Mouse (Mus musculus): Measurements from ENCODE around the gene Hadhb. TPM values are rescaled to one million over a fixed set of nuclear protein-coding genes. Genes with fewer than 3 reads are reported as not detected.

Hadhb gene
- total and polyA plus RNA-seq, 3 experiments: 69.5 to 118 (median 78.3) TPM

- Histone ChIP-seq H3K27ac (ENCODE audit: insufficient read depth, low read depth) (no peak overlapping the region), H3K4me1 (ENCODE audit: control insufficient read depth in 1 of 2, insufficient read depth in 2 of 2) (peaks cover 2 to 32% of the 10 kb centered on the region in 2 experiments; a peak in 3 of 4 replicates), H3K79me2 (replicated peaks; ENCODE audit: control insufficient read depth, extremely low read depth, insufficient read depth, poor library complexity, severe bottlenecking) (peaks cover 7% of the 10 kb centered on the region; the same call in 1 of the 2 replicates), H3K36me3 (replicated peaks in 1 of 2; ENCODE audit: control insufficient read depth in 1 of 2, insufficient read depth in 1 of 2, low read length in 1 of 2) (peaks cover 23 to 50% of the 10 kb centered on the region in 2 experiments), H3K9ac (ENCODE audit: insufficient read depth, low read depth) (no peak overlapping the region), H3K4me2 (ENCODE audit: insufficient read depth, low read depth, poor library complexity, severe bottlenecking) (no peak overlapping the region), H3K4me3 (replicated peaks in 1 of 3; ENCODE audit: low read depth in 2 of 3, low read length in 2 of 3, poor library complexity in 1 of 3) (no peak overlapping the region), H3K9me3 (replicated peaks; ENCODE audit: low read length) (no peaks in the 10 kb centered on the region), H3K27me3 (replicated peaks) (no peaks in the 10 kb centered on the region)
- dilution Hi-C loops (cut with MboI; ENCODE audit: extremely low pct_ligation_motif_present, extremely low pct_unique_long_range_greater_than_20kb, low sequenced_read_pairs): no loop called here
- DNase-seq (ENCODE audit: extremely low read depth): peak; percentile 18
- in situ Hi-C loops (cut with MboI; ENCODE audit: low pct_ligation_motif_present, low pct_unique_long_range_greater_than_20kb, low sequenced_read_pairs): no loop called here
- TF ChIP-seq HCFC1 (IDR thresholded peaks at IDR 0.05; ENCODE audit: low read depth, low read length) (no peak), ZMIZ1 (IDR thresholded peaks at IDR 0.05; ENCODE audit: low read depth, low read length) (no peak), IRF4 (IDR thresholded peaks at IDR 0.05; ENCODE audit: low read depth, low read length) (no peak), POLR2A (IDR thresholded peaks at IDR 0.05; ENCODE audit: low read depth, low read length) (no peak), MXI1 (IDR thresholded peaks at IDR 0.05; ENCODE audit: low read depth, low read length) (no peak), PAX5 (IDR thresholded peaks at IDR 0.05; ENCODE audit: low read length) (no peak), CHD1 (IDR thresholded peaks at IDR 0.05; ENCODE audit: low read depth, low read length) (no peak), NRF1 (IDR thresholded peaks at IDR 0.05; ENCODE audit: low read depth, low read length) (no peak), USF2 (conservative IDR thresholded peaks at IDR 0.05; ENCODE audit: low read depth, low read length) (no peak), TBP (conservative IDR thresholded peaks at IDR 0.05; ENCODE audit: low read depth, low read length) (no peak), ETS1 (conservative IDR thresholded peaks at IDR 0.05; ENCODE audit: low read depth, low read length) (no peak)
These were observed 6.7 kb upstream of the Hadhb start for GRCm38 (mm10) chr5:30148133-30148920.

- TF ChIP-seq SMC3 (IDR thresholded peaks at IDR 0.05; ENCODE audit: low read depth, low read length): no peak
- no peak for TF ChIP-seq SIN3A (IDR thresholded peaks at IDR 0.05; ENCODE audit: low read length)
These were observed 3.0 kb upstream of the Hadhb start for GRCm38 (mm10) chr5:30152007-30152406.

GRCm38 (mm10) chr5:30152413-30152812, 2.6 kb upstream of the Hadhb start:
- no peak for DNase-seq (ENCODE audit: extremely low read depth)
- H3K9ac ChIP-seq (ENCODE audit: insufficient read depth, low read depth): no peak overlapping the region
- H3K36me3 ChIP-seq (replicated peaks in 1 of 2; ENCODE audit: control insufficient read depth in 1 of 2, insufficient read depth in 1 of 2, low read length in 1 of 2): peaks cover 0 to 17% of the 10 kb centered on the region in 2 experiments
- H3K9me3 ChIP-seq (replicated peaks; ENCODE audit: low read length): no peaks in the 10 kb centered on the region
- H3K4me2 ChIP-seq (ENCODE audit: insufficient read depth, low read depth, poor library complexity, severe bottlenecking): no peak overlapping the region
- peaks cover 25% of the 10 kb centered on the region for H3K79me2 ChIP-seq (replicated peaks; ENCODE audit: control insufficient read depth, extremely low read depth, insufficient read depth, poor library complexity, severe bottlenecking)
- H3K4me3 ChIP-seq (replicated peaks in 1 of 3; ENCODE audit: low read depth in 2 of 3, low read length in 2 of 3, poor library complexity in 1 of 3): no peak overlapping the region
- H3K27ac ChIP-seq (ENCODE audit: insufficient read depth, low read depth): no peak overlapping the region
- no peak for TF ChIP-seq TCF12 (IDR thresholded peaks at IDR 0.05; ENCODE audit: low read depth, low read length)
- dilution Hi-C loops (cut with MboI; ENCODE audit: extremely low pct_ligation_motif_present, extremely low pct_unique_long_range_greater_than_20kb, low sequenced_read_pairs) (no loop called here), in situ Hi-C loops (cut with MboI; ENCODE audit: low pct_ligation_motif_present, low pct_unique_long_range_greater_than_20kb, low sequenced_read_pairs) (no loop called here)
- no peaks in the 10 kb centered on the region for H3K27me3 ChIP-seq (replicated peaks)
- peaks cover 2 to 45% of the 10 kb centered on the region in 2 experiments; a peak in 3 of 4 replicates for H3K4me1 ChIP-seq (ENCODE audit: control insufficient read depth in 1 of 2, insufficient read depth in 2 of 2)

More at GRCm38 (mm10) chr5:30152007-30152406, 3.0 kb upstream of the Hadhb start:
- Histone ChIP-seq H3K4me2 (ENCODE audit: insufficient read depth, low read depth, poor library complexity, severe bottlenecking) (no peak overlapping the region), H3K79me2 (replicated peaks; ENCODE audit: control insufficient read depth, extremely low read depth, insufficient read depth, poor library complexity, severe bottlenecking) (peaks cover 21% of the 10 kb centered on the region), H3K4me1 (ENCODE audit: control insufficient read depth in 1 of 2, insufficient read depth in 2 of 2) (peaks cover 2 to 41% of the 10 kb centered on the region in 2 experiments; a peak in 3 of 4 replicates), H3K4me3 (replicated peaks in 1 of 3; ENCODE audit: low read depth in 2 of 3, low read length in 2 of 3, poor library complexity in 1 of 3) (no peak overlapping the region), H3K36me3 (replicated peaks in 1 of 2; ENCODE audit: control insufficient read depth in 1 of 2, insufficient read depth in 1 of 2, low read length in 1 of 2) (peaks cover 0 to 18% of the 10 kb centered on the region in 2 experiments), H3K9ac (ENCODE audit: insufficient read depth, low read depth) (no peak overlapping the region), H3K27me3 (replicated peaks) (no peaks in the 10 kb centered on the region), H3K27ac (ENCODE audit: insufficient read depth, low read depth) (no peak overlapping the region), H3K9me3 (replicated peaks; ENCODE audit: low read length) (no peaks in the 10 kb centered on the region)
- no peak for DNase-seq (ENCODE audit: extremely low read depth)
- in situ Hi-C loops (cut with MboI; ENCODE audit: low pct_ligation_motif_present, low pct_unique_long_range_greater_than_20kb, low sequenced_read_pairs) (no loop called here), dilution Hi-C loops (cut with MboI; ENCODE audit: extremely low pct_ligation_motif_present, extremely low pct_unique_long_range_greater_than_20kb, low sequenced_read_pairs) (no loop called here)
